Mouse (Mus musculus) frontal cortex, postnatal 25 days (tissue): ENCODE measurements around the gene Ccna1.

Experiments
- DNase-seq, 2 experiments: peaks; one replicate each; pipeline ENCODE4 v3.0.0; 2022; ENCODE audit warnings: low spot score in 2 of 2

Ccna1 gene

DNA sequence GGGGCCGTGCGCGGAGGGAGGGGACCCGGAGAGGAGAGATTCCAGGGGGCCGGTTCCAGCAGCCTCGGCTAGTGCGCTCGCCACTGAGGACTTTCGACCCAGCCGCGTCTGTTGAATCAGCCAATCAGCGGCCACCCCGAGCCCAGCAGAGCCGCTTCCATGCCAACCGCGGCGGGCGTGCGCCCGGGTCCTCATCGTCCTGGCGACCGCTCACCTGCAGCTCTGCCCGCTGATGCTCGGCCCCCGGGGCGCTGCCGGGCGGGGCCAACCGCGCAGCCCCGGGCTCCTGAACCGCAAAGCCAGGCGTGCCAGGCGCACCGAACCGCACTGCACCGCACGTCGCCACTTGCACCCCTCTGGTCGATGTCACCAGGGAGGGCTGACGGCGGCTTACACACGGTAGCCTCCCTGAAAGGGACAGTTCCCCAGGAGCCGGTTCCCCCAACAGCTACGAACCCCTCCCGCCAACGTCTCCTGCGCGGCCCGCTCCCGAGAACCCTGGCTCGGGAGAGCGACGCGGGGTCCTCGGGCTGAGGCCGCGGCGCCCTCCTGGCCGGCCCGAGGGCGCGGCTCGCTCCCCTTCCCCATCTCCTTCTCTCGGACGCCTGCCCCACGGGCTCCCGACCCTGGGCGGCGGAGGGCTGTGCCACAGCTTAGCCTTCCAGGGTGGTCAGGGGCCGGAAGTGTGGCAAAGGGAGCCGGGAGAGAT lies at the start of gene Ccna1:
Ccna1 (minus strand) TSS at position 464 of the 709 bp plus-strand sequence.
- DNase-seq, result peak; percentile 50 to 53

DNA sequence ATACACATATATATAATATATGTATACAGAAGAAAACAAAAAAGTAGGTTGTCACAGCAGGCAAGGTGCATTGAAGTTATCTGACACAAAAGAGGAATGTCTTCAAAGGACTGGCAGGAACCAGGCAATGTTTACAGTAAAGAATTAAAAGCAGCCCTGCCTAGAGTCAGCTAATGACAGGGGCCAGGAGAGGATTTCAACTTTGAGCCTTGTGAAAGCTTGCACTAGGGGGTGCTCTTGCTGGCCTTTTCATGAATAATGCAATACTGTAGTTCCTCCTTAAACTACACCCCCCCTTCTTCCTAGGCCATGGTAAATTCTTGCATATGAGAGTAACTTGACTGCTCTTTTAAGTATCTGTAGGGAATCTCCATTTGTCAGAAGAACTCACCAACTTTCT lies 45.8 kb upstream of the Ccna1 start:
- no peak for DNase-seq

DNA sequence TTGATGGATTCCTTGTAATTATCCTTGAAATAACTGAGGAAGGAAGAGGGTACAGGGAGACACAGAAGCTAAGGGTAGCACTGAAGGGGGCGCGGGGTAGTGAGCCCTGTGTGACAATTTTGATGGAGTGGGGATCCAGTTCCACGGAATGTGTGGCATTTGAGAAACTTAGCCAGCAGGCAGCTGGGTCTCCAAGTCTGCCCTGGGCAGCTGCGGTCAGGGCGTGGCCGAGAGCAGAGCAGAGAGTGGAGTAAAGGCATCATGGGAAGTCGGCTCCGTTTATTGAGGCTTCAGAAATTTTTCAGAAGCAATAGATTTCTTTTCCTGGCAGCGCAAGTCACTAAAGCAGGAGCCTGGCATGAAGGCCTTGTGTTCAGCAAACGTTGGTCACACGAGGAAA lies 43.7 kb upstream of the Ccna1 start:
- DNase-seq, result no peak

DNA sequence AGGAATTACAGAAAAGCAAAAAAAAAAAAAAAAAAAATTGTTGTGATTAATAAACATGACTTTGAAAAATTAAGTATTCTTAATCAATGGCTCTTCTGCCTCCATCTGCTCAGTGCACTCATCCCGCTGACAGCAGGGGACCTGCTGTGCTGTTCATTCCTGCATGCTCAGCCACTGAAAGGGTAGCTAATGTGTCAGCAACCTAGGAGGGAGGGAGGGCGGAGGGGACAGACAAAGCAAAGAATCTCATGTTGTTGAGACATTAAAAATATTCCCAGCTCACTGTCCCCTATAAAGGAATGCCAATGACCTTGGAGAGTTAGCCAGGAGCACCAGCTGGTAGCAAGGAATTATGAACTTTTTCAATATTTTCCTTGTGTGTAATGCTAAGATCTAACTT lies 42.7 kb upstream of the Ccna1 start:
- no peak for DNase-seq

DNA sequence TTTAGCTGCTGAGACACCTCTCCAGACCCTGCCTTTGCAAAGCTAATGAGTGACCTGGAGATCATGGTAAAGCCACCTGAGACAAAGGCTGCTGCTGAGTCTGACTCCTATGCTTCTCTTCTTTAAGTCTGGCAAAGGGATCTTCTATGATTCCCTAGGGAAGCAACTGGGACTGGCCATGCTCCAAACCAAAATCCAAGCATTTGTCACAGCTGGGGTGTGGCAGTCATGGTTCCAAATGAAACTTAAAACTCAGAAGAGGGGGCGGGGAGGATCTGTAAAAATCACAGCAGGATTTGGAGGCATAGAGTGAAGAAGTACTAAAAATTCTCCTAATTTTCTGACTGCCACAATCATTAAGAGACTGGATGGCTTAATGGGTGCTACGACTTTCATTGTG lies 41.9 kb upstream of the Ccna1 start:
- no peak for DNase-seq

DNA sequence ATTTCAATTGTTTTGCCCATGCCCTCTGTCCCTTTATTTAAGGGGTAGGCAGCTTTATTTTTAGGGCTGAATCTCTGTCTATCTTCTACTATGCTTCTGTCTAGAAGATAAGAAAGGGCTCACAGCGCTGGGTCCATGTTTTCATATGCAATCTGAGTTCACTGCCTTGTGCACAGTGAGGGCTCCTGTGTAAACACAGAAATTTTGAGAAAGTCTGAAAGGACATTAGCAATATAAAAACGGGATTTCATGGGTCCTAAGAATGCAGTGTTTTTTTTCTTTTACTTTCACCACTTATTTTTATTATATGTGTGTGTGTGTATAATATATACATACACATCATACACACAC lies 41.3 kb upstream of the Ccna1 start:
- DNase-seq, result no peak

DNA sequence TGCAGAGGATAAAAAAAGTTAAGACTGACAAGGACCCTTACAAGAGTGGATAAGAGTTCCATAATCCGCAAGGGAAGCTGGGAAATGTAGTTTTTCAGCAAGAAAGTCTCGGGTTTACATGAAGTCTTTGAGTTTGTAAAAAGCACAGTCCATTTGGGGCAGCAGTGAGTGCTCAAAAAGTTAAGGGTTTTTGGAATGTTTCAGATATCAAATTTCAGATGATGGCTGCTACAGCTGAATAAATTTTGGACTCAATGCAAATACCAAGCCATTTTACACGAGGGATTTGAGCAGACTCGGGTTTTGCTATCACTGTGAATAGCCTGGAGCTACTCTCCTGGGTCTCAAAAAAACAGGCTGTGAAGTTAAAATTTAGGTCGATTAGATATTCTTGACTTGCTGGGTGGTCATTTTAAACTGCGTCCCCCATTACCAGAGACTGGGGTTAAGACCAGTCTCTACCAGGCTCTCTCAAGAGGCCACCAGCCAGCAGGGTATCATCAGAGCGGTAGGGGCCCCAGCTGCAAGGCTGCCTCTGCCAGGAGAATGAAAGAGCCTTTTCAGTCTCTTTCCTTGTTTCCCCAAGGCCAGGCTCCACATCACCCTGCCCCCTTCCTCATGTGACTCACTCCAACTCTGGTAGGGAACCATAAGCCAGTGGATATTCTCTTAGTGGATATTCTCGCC lies 40.8 kb upstream of the Ccna1 start:
- no peak for DNase-seq

DNA sequence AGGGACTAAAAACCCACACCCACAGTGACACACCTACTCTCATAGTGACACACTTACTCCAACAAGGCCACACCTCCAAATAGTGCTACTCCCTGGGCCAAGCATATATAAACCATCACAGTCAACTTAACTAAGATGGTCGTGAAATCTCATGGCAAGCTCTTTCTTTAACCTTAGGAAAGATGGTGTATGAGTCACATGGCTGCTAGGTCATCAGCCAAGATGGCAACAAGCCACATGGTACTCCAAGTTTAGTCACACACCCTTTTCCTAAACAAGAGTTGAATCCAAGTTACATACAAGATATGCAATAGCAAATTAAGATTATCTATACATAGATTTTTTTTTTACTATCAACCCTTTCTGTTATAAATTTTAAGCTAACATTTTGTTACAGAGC lies 37.9 kb upstream of the Ccna1 start:
- no peak for DNase-seq

DNA sequence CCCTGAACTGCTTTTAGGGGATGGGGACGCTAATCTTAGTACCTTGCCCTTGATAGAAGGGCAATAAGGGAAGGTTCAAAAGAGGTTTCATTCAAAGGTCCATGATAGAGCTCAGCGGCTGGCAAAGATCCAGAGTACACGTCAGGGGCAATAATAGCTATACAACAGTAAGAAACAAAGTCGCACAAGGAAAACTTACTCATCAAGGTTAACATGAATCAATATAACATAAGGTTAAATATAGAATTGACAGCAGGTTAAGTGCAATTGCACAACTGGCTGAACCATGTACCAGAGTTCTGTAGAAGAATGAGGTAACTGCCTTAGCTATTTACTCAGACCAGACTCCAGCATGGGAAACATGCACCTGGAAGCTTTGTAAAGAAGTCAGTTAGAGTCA lies 34.0 kb upstream of the Ccna1 start:
- no peak for DNase-seq

DNA sequence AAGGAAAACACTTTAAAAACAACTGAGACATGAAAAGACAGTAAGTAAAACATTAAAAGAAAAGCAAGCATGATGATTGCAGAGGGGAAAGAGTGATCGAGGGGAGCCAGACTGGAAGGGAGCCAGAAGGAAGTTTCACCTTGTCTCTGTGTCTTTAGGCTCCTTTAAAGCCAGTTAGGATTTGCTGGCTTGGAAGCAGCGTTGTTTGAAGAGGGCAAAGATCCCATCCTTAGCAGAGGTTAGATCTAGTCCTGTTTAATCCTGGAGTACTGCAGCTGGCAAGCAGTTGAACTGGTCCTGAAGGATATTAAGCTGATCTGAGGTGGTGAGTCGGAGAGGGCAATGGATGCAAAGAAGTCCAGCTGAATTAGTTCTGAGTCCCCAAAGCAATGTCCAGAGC lies 33.5 kb upstream of the Ccna1 start:
- no peak for DNase-seq

DNA sequence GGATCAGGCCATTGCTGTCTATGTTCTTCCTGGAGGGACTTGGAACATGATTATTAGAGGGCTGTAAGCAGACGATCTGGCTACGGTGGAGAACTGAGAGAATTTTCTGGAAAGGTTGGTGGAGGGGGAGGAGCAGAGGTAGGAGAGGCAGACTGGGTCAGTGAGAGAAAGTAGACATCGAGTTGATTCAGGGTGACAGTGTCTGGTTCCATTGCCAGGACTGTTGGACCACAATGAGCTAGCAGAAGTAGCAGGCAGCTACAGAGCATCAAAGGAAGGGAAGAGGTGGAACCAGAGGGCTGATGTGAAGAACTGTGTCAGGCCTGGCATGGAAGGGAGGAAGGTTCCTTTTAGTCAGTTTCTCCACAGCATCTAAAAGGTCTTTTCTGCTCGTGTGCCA lies 33.1 kb upstream of the Ccna1 start:
- no peak for DNase-seq

DNA sequence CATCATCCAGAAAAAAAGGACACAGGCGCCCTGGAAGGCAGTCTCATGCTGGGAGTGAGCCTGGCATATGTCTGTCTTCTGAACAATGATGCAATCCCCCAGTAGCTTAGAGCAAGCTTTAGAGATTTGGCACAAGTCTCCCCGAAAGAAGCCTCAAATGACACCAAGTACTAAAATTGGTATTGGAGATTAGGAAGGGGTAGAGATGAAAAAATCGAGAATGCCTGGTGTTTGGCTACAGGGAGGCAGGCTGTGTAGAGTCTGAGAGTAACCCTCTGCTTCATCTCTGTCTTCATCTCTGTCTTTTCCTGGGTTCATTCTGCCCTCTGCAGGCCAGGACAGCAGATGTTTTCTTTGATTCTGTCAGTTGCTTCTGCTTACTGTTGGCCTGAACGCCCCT lies 32.1 kb upstream of the Ccna1 start:
- DNase-seq, result no peak

DNA sequence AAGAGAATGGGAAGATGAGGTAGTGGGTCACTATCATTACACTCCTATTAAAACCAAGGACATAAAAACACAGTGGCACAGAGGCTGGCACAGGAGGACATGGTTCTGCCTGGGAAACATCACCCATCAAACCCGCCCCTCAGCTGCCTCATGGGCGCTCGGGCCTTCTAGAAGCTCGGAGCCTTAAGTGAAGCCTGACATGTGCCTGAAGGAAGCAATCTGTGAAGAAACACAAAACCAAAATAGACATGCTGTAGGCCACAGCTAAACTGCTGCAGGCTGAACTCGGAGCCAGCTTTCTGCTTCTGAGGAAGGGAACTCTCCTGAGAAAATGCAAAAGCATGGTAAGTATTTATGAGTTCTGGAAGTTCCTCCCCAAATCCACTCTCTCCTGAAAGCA lies 31.6 kb upstream of the Ccna1 start:
- DNase-seq, result no peak

DNA sequence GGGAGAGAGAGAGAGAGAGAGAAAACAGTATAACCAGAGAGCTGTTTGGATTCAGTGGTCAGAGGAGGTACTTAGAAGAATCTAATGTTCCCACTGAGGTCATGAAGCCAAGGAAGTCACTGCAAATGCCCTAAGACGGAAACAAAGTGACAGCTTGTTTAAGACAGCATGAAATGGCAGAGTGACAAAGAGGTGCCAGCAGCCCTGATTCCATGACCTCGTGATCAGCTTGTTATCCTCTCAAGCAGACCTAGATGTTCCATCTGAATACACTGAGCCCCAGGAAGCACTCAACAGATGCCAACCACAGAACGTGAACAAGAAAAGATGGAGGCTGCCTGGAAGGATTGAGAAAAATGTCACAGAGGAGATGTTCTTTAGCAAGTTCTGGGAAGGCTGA lies 30.4 kb upstream of the Ccna1 start:
- no peak for DNase-seq

DNA sequence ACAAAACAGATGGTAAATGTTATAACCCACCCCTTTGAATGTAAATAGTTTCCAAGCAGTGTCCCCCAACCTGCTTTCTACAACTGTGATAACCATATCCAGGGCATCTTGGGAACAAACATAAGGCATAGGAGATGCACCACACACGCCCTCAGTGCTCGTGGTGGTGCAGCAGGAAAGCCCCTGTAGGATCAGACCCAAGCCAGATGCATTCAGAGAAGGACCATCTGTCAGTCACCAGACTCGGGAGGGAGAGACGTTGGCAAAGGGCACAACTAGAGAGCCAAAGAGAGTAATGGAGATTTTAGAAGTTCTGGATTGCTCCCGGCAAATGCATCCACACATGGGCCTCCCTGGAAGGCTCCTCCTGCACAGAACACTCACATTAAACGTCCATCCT lies 29.5 kb upstream of the Ccna1 start:
- DNase-seq, result no peak

DNA sequence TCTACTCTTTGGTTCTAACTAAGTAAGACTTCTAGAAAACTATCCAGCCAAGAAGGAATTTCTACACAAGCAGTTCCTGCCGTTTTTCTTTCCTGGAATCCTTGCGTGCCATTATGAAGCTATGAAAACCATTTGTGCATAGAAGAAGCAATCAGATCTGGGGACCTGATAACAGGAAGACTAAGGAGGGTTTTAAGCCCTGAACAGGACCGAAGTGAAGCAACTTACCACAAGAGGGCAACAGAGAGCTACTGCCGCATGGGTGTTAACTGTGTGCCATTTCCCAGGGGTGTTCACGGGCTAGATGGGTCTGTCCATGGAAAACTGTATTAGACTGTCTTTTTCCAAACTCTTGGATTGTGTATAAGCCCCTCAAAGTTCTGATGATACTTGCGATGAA lies 24.8 kb upstream of the Ccna1 start:
- DNase-seq, result peak; percentile 54 to 67

DNA sequence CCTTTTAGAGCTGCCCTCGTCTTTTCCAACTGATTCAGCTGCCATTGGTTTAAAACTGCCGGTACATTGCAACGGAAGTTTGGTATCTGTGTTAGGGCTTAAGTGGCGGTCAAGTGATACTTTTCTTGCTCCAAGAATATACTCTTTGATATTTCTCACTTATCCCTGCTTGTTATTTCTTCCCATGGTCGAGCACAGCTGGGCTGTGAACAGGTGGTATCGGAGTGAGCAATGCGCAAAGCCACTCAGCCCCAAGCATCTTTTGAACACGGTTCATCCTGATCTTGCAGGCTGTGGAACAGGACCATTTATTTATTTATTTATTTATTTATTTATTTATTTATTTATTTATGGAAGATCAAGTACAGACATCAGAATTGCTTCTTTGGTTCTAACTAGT lies 24.3 kb upstream of the Ccna1 start:
- DNase-seq, result no peak

DNA sequence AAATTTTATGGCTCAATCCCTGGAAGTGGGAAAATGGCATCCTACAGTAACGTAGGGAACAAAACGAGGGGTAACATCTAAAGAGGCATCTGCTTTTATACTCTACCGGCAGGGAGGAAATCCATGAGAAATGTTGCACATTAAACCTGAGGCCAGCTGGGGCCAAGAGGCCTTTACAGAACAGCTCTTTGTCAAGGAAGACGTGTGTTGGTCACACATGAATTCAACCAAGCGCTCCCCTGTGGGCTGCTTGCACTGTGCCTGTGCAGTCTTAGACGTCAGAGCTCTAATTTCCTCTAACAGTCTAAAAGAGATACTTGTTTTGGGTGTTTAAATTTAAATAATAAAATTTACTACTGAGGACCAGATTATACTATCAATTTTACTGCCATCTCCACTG lies 22.9 kb upstream of the Ccna1 start:
- no peak for DNase-seq

DNA sequence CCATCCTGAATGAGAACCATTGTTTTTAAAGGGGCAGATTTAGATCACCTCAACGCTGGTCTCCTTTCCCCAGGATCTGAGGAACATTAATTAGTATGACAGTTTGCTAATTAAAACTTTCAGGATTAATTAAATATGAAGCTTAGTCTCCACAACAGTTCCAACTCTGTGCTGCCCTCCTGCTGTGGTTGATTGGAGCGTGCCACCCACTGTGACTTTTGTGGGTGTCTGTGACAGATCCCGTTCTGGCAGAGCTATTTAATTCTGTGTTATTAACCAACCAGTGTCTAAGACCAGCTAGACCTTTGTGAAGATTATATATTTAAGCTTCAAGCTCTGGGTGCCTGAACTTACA lies 20.0 kb upstream of the Ccna1 start:
- no peak for DNase-seq

DNA sequence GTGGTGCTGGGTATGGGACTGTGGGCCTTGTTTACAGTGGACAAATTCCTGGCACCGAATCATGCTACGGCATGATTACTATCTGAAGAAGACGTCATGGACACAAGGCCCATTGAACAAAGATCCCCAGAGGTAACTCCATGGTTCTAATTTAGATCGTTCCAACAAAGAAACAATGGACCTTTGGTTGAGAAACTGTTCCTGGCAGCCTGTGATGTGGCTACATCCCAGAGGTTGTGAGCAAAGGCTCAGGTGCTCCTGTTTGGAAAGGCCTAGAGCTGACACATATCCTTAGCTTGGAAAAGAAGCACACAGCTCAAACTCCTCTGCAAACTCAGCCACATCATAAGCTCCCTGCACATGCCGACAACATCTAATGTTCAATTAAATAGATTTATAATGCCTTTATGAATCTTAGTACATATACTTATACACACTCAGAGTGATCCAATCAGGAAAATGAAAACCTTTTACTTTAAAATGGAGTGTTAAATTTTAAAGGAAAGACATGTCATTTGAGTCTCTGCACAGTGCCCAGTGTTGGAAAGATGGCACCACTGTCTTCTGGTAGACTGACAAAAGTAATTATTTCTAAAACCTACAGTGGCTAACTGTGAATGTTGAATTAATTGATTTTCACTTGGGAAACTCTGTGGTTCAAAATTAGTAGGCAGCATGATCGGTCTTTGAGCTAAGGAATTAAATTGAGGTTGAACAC lies 19.4 kb upstream of the Ccna1 start:
- no peak for DNase-seq

DNA sequence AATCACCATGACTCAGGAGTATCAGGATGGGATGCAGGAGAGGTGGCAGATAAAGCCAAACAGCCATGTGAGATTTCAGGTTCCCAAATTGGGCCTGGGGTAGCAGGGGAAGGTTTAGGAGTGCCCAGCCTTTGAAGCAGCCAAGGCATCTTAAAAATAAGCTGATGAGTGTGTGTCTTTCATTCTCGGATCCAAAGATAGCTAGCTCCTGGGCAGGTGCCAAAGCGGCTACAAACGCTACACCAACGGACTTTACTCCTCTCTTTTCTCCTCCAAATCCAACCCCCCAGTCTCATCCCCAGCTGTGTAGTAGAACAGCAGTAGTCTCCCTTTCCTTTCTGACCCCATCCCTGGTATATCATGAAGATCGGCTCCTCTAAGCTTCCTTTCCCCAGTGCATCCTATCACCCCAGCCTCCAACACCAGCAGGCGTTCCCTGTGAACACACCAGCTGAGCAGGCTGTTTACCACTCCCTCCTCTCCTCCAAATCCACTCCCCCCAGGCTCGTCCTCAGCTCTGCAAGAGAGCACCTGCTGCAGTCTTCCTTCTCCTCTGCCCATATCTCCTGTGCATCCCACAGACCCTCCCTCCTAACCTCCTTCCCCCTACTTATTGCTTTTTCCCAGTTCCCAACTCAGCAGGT lies 12.6 kb upstream of the Ccna1 start:
- DNase-seq, result no peak

DNA sequence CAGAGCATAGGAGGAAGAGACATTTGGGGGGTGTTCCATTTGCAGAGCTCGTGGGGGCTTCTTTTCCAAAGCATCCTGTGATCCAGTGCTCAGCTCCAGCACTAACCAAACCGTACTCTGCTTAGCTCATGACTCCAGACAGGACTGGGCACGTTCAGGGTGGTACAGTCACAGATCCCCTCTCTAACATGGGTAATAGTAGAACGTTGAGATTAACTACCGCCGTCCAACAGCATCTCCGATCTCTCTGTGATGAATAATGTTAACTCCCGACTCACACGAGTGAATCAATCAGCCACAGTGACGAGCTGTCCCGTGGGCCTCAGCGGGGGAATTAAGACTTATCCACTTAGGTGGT lies 11.3 kb upstream of the Ccna1 start:
- DNase-seq, result no peak
